Mouse (Mus musculus): ENCODE results near the gene Rap1gap. TPM values are rescaled to one million over a fixed set of nuclear protein-coding genes. Genes with fewer than 3 reads are reported as not detected.

Rap1gap gene
- polyA plus RNA-seq, 1 experiment from 2014 or later, result 10.3 TPM

- Histone ChIP-seq H3K9me3 (ENCODE audit: control insufficient read depth, low read length) (no peaks in the 10 kb centered on the region), H3K9ac (ENCODE audit: low read depth, low read length) (no peak overlapping the region), H3K4me1 (ENCODE audit: control insufficient read depth, insufficient read depth, low read length) (no peaks in the 10 kb centered on the region), H3K4me2 (replicated peaks; ENCODE audit: low read depth, low read length) (no peak overlapping the region), H3K36me3 (ENCODE audit: control insufficient read depth, insufficient read depth, low read length) (no peaks in the 10 kb centered on the region), H3K27me3 (ENCODE audit: control insufficient read depth, insufficient read depth, low read length) (no peaks in the 10 kb centered on the region), H3K4me3 (ENCODE audit: low read length) (no peak overlapping the region), H3K27ac (ENCODE audit: low read depth, low read length) (no peak overlapping the region)
- ATAC-seq (ENCODE audit: low FRiP score, low TSS enrichment), result no peak
- 53% methylated on average over 5 of the region's 5 CpGs for WGBS
These were observed 83.1 kb downstream of the Rap1gap start for GRCm38 (mm10) chr4:137747590-137747989.

- H3K9ac ChIP-seq (ENCODE audit: low read depth, low read length), result no peak overlapping the region
- H3K4me2 ChIP-seq (replicated peaks; ENCODE audit: low read depth, low read length), result no peak overlapping the region
- H3K36me3 ChIP-seq (ENCODE audit: control insufficient read depth, insufficient read depth, low read length), result no peaks in the 10 kb centered on the region
- H3K27ac ChIP-seq (ENCODE audit: low read depth, low read length), result no peak overlapping the region
- no peaks in the 10 kb centered on the region for H3K4me1 ChIP-seq (ENCODE audit: control insufficient read depth, insufficient read depth, low read length)
- H3K4me3 ChIP-seq (ENCODE audit: low read length), result no peak overlapping the region
- no peak for ATAC-seq (ENCODE audit: low FRiP score, low TSS enrichment)
- WGBS, result 49% methylated on average over 4 of the region's 4 CpGs
- H3K27me3 ChIP-seq (ENCODE audit: control insufficient read depth, insufficient read depth, low read length), result no peaks in the 10 kb centered on the region
- no peaks in the 10 kb centered on the region for H3K9me3 ChIP-seq (ENCODE audit: control insufficient read depth, low read length)
These were observed 84.2 kb downstream of the Rap1gap start for GRCm38 (mm10) chr4:137748726-137749125.

DNA sequence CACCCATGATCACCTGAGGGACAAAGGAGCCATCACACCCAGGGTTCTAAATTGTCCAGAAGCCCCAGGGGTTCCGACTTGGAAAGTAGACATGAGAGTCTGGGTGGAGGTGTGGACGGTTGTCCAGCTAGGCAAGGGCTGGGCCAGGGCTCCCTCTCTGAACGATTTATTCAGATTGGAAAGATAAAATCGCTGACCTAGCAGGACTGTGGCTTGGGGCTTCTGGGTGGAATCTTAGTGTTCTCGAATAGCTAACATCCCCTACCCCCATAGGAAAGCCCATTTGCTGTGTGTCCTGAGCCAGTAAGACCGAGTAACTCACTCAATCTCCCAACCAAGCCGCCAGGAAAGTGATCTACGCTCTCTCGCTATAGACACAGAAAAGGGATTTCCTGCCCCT, 85.2 kb downstream of the Rap1gap start:
- ATAC-seq (ENCODE audit: low FRiP score, low TSS enrichment), result no peak
- Histone ChIP-seq H3K36me3 (ENCODE audit: control insufficient read depth, insufficient read depth, low read length) (no peaks in the 10 kb centered on the region), H3K27me3 (ENCODE audit: control insufficient read depth, insufficient read depth, low read length) (no peaks in the 10 kb centered on the region), H3K4me1 (ENCODE audit: control insufficient read depth, insufficient read depth, low read length) (no peaks in the 10 kb centered on the region), H3K9ac (ENCODE audit: low read depth, low read length) (no peak overlapping the region), H3K4me3 (ENCODE audit: low read length) (no peak overlapping the region), H3K4me2 (replicated peaks; ENCODE audit: low read depth, low read length) (no peak overlapping the region), H3K27ac (ENCODE audit: low read depth, low read length) (no peak overlapping the region), H3K9me3 (ENCODE audit: control insufficient read depth, low read length) (no peaks in the 10 kb centered on the region)
- WGBS, result 66% methylated on average over 9 of the region's 9 CpGs

DNA sequence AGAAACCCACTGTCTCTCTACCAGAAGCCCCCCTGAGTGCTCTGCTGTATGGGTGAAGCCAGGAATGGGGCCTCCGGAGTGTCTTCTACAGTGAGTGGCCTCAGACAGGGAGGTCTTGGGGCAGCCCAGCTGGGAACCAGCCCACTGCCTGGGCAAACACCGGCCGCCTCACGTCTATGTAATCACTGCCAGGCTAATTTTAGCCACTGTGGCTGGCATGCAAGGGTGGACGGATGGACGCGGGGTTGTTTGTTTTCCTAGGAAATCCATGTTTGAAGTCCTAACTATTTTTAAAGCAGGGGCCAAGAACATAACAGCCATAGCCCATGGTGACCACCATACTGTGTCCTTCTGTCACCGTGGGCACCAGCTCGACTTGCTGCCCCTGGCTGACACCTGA, 85.6 kb downstream of the Rap1gap start:
- Histone ChIP-seq H3K4me3 (ENCODE audit: low read length) (no peak overlapping the region), H3K4me1 (ENCODE audit: control insufficient read depth, insufficient read depth, low read length) (no peaks in the 10 kb centered on the region), H3K27me3 (ENCODE audit: control insufficient read depth, insufficient read depth, low read length) (no peaks in the 10 kb centered on the region), H3K27ac (ENCODE audit: low read depth, low read length) (no peak overlapping the region), H3K4me2 (replicated peaks; ENCODE audit: low read depth, low read length) (no peak overlapping the region), H3K9me3 (ENCODE audit: control insufficient read depth, low read length) (no peaks in the 10 kb centered on the region), H3K9ac (ENCODE audit: low read depth, low read length) (no peak overlapping the region), H3K36me3 (ENCODE audit: control insufficient read depth, insufficient read depth, low read length) (no peaks in the 10 kb centered on the region)
- no peak for ATAC-seq (ENCODE audit: low FRiP score, low TSS enrichment)
- 66% methylated on average over 9 of the region's 9 CpGs for WGBS

DNA sequence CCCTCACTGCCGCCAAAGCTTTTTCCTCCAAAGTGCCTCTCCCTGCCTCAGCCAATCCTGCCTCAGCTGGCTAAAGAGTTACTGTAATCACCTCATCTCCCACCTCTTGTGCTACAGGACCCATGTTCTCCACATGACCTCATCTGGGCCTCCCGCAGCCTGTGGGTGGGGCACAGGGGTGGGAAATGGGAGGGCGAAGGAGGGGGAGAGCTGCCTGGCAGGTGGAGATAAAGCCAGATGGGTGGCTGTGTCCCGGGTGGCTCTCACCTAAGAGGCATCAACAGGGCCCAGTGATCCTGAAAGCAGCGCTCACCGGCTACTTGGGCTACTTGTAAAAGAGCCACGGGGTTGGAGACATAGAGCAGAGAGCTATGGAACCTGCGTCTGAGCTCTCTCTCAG, 86.8 kb downstream of the Rap1gap start:
- ATAC-seq (ENCODE audit: low FRiP score, low TSS enrichment), result no peak

GRCm38 (mm10) chr4:137751717-137752116, 87.2 kb downstream of the Rap1gap start:
- H3K27ac ChIP-seq (ENCODE audit: low read depth, low read length), result no peak overlapping the region
- no peak for ATAC-seq (ENCODE audit: low FRiP score, low TSS enrichment)
- H3K9me3 ChIP-seq (ENCODE audit: control insufficient read depth, low read length), result no peaks in the 10 kb centered on the region
- no peaks in the 10 kb centered on the region for H3K27me3 ChIP-seq (ENCODE audit: control insufficient read depth, insufficient read depth, low read length)
- 68% methylated on average over 9 of the region's 9 CpGs for whole genome bisulfite sequencing
- H3K4me3 ChIP-seq (ENCODE audit: low read length), result no peak overlapping the region
- H3K9ac ChIP-seq (ENCODE audit: low read depth, low read length), result no peak overlapping the region
- no peaks in the 10 kb centered on the region for H3K4me1 ChIP-seq (ENCODE audit: control insufficient read depth, insufficient read depth, low read length)
- no peak overlapping the region for H3K4me2 ChIP-seq (replicated peaks; ENCODE audit: low read depth, low read length)
- H3K36me3 ChIP-seq (ENCODE audit: control insufficient read depth, insufficient read depth, low read length), result no peaks in the 10 kb centered on the region

More for the DNA sequence above, 86.8 kb downstream of the Rap1gap start:
- H3K9ac ChIP-seq (ENCODE audit: low read depth, low read length), result no peak overlapping the region
- no peak overlapping the region for H3K4me2 ChIP-seq (replicated peaks; ENCODE audit: low read depth, low read length)
- no peaks in the 10 kb centered on the region for H3K27me3 ChIP-seq (ENCODE audit: control insufficient read depth, insufficient read depth, low read length)
- WGBS, result 59% methylated on average over 8 of the region's 8 CpGs
- no peak overlapping the region for H3K4me3 ChIP-seq (ENCODE audit: low read length)
- no peaks in the 10 kb centered on the region for H3K9me3 ChIP-seq (ENCODE audit: control insufficient read depth, low read length)
- no peaks in the 10 kb centered on the region for H3K36me3 ChIP-seq (ENCODE audit: control insufficient read depth, insufficient read depth, low read length)
- H3K27ac ChIP-seq (ENCODE audit: low read depth, low read length), result no peak overlapping the region
- no peaks in the 10 kb centered on the region for H3K4me1 ChIP-seq (ENCODE audit: control insufficient read depth, insufficient read depth, low read length)

DNA sequence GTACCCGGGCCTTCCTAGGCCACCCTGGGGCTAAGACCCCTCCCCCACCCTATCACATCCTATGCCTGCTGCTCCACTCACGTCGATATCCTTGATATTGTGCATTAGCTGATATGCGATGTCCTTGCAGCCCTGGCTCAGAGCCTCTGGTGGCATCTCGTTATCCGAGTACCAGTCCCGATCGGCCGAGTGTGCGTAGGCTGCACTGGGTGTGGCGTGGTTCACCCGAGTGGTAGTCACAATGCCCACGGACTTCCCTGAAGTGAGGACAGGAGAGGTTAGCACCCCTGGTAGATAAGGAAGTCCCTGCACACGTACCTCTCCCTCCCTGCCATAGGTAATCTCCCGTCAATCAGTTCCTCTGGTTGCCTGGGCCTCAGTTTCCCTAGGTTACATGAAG, 87.9 kb downstream of the Rap1gap start:
- Histone ChIP-seq H3K4me2 (replicated peaks; ENCODE audit: low read depth, low read length) (no peak overlapping the region), H3K27me3 (ENCODE audit: control insufficient read depth, insufficient read depth, low read length) (no peaks in the 10 kb centered on the region), H3K9me3 (ENCODE audit: control insufficient read depth, low read length) (no peaks in the 10 kb centered on the region), H3K27ac (ENCODE audit: low read depth, low read length) (no peak overlapping the region), H3K36me3 (ENCODE audit: control insufficient read depth, insufficient read depth, low read length) (no peaks in the 10 kb centered on the region), H3K4me3 (ENCODE audit: low read length) (no peak overlapping the region), H3K9ac (ENCODE audit: low read depth, low read length) (no peak overlapping the region), H3K4me1 (ENCODE audit: control insufficient read depth, insufficient read depth, low read length) (no peaks in the 10 kb centered on the region)
- ATAC-seq (ENCODE audit: low FRiP score, low TSS enrichment), result no peak
- 83% methylated on average over 15 of the region's 15 CpGs for WGBS

GRCm38 (mm10) chr4:137753199-137753598, 88.7 kb downstream of the Rap1gap start:
- no peaks in the 10 kb centered on the region for H3K4me1 ChIP-seq (ENCODE audit: control insufficient read depth, insufficient read depth, low read length)
- no peaks in the 10 kb centered on the region for H3K27me3 ChIP-seq (ENCODE audit: control insufficient read depth, insufficient read depth, low read length)

DNA sequence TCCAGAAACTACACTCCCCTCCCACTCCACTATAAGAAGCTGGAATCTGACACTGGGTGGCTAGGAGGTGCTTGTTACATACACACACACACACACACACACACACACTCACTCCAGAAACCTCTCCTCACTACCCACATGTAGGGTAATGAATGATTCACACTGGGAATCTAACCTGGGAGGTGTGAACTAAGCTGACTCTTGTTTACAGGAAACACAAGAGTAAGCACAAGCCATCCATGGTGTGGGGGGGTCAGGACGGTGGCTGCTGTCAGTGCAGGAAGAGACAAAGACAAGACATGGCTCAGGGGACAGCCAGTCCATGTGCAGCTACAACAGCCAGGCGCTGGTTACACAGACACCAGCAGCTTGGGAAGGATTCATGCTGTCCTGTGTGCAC, 89.9 kb downstream of the Rap1gap start:
- 0 out of 2 replicates have a peak, but pooled peaks have one; percentile 43 for ATAC-seq (ENCODE audit: low FRiP score, low TSS enrichment)
- 40% methylated on average over 2 of the region's 2 CpGs for WGBS
- H3K27ac ChIP-seq (ENCODE audit: low read depth, low read length), result no peak overlapping the region

More at GRCm38 (mm10) chr4:137753199-137753598, 88.7 kb downstream of the Rap1gap start:
- Histone ChIP-seq H3K36me3 (ENCODE audit: control insufficient read depth, insufficient read depth, low read length) (no peaks in the 10 kb centered on the region), H3K9ac (ENCODE audit: low read depth, low read length) (no peak overlapping the region), H3K4me2 (replicated peaks; ENCODE audit: low read depth, low read length) (no peak overlapping the region), H3K9me3 (ENCODE audit: control insufficient read depth, low read length) (no peaks in the 10 kb centered on the region), H3K27ac (ENCODE audit: low read depth, low read length) (no peak overlapping the region), H3K4me3 (ENCODE audit: low read length) (no peak overlapping the region)
- WGBS, result 75% methylated on average over 5 of the region's 7 CpGs
- no peak for ATAC-seq (ENCODE audit: low FRiP score, low TSS enrichment)

More for the DNA sequence above, 89.9 kb downstream of the Rap1gap start:
- Histone ChIP-seq H3K36me3 (ENCODE audit: control insufficient read depth, insufficient read depth, low read length) (no peaks in the 10 kb centered on the region), H3K9me3 (ENCODE audit: control insufficient read depth, low read length) (no peaks in the 10 kb centered on the region), H3K9ac (ENCODE audit: low read depth, low read length) (no peak overlapping the region), H3K4me3 (ENCODE audit: low read length) (no peak overlapping the region), H3K4me2 (replicated peaks; ENCODE audit: low read depth, low read length) (no peak overlapping the region), H3K27me3 (ENCODE audit: control insufficient read depth, insufficient read depth, low read length) (no peaks in the 10 kb centered on the region), H3K4me1 (ENCODE audit: control insufficient read depth, insufficient read depth, low read length) (no peaks in the 10 kb centered on the region)
